Mouse (Mus musculus): ENCODE measurements around the gene Rdh8. TPM values are rescaled to one million over a fixed set of nuclear protein-coding genes. Genes with fewer than 3 reads are reported as not detected.
"Not testable (repeated sequence)": the region's sequence is repeated elsewhere in the genome, so short reads cannot be mapped to it uniquely, and the experiment has no call there.

Gene Rdh8
- total and polyA plus RNA-seq, 3 experiments: not detected

- Histone ChIP-seq H3K9ac (ENCODE audit: low read depth, low read length) (no peak overlapping the region), H3K36me3 (ENCODE audit: control insufficient read depth, insufficient read depth, low read length) (no peaks in the 10 kb centered on the region), H3K79me2 (replicated peaks; ENCODE audit: control insufficient read depth, insufficient read depth, low read length) (no peaks in the 10 kb centered on the region), H3K4me1 (ENCODE audit: control insufficient read depth, insufficient read depth, low read length) (no peaks in the 10 kb centered on the region; the same call in 1 of the 2 replicates), H3K4me3 (no peak overlapping the region), H3K27ac (no peak overlapping the region), H3K27me3 (ENCODE audit: control insufficient read depth, insufficient read depth, low read length) (0 out of 2 replicates have a peak, but pooled peaks cover 2% of the 10 kb centered on the region)
- TF ChIP-seq CTCF (IDR thresholded peaks at IDR 0.05) (no peak), EP300 (IDR thresholded peaks at IDR 0.05; ENCODE audit: insufficient read depth, low read depth, low read length) (no peak), POLR2A (IDR thresholded peaks at IDR 0.05; ENCODE audit: insufficient read depth, low read depth, low read length) (no peak)
- DNase-seq: no peak
- 96% methylated on average over 1 of the region's 1 CpGs for WGBS
- intact Hi-C loops (cut with DNase I): no loop called here
Observed at GRCm38 (mm10) chr9:20828127-20828526, 9.8 kb downstream of the Rdh8 start.

- H3K27ac ChIP-seq: no peak overlapping the region
- no peaks in the 10 kb centered on the region; the same call in 1 of the 2 replicates for H3K4me1 ChIP-seq (ENCODE audit: control insufficient read depth, insufficient read depth, low read length)
- H3K79me2 ChIP-seq (replicated peaks; ENCODE audit: control insufficient read depth, insufficient read depth, low read length): no peaks in the 10 kb centered on the region
- no peak overlapping the region for H3K4me3 ChIP-seq
- 0 out of 2 replicates have a peak, but pooled peaks cover 2% of the 10 kb centered on the region for H3K27me3 ChIP-seq (ENCODE audit: control insufficient read depth, insufficient read depth, low read length)
- no peaks in the 10 kb centered on the region for H3K36me3 ChIP-seq (ENCODE audit: control insufficient read depth, insufficient read depth, low read length)
- H3K9ac ChIP-seq (ENCODE audit: low read depth, low read length): no peak overlapping the region
- WGBS: 15% methylated on average over 19 of the region's 19 CpGs
- intact Hi-C loops (cut with DNase I): loop anchor here (1.0 to 5.0 kb wide), 4 partner anchors 26 to 169 kb away; no protein-coding TSS in a partner anchor
- peak; percentile 87 for TF ChIP-seq EP300 (IDR thresholded peaks at IDR 0.05; ENCODE audit: insufficient read depth, low read depth, low read length)
- TF ChIP-seq POLR2A (IDR thresholded peaks at IDR 0.05; ENCODE audit: insufficient read depth, low read depth, low read length): no peak
- peak; percentile 100; the same call in 1 of the 2 replicates for TF ChIP-seq CTCF (IDR thresholded peaks at IDR 0.05)
- peak; percentile 94 to 97 for DNase-seq
Observed at GRCm38 (mm10) chr9:20830901-20831643, 12.8 kb downstream of the Rdh8 start.

GRCm38 (mm10) chr9:20834881-20835280 lies 16.6 kb downstream of the Rdh8 start:
- no peak overlapping the region for H3K9ac ChIP-seq (ENCODE audit: low read depth, low read length)
- no peak overlapping the region for H3K4me3 ChIP-seq
- no peak overlapping the region for H3K27ac ChIP-seq
- H3K27me3 ChIP-seq (ENCODE audit: control insufficient read depth, insufficient read depth, low read length): no peaks in the 10 kb centered on the region
- intact Hi-C loops (cut with DNase I): loop anchor here (5.0 kb wide), 2 partner anchors 78 to 173 kb away; no protein-coding TSS in a partner anchor
- WGBS: 67% methylated on average over 1 of the region's 1 CpGs
- no peaks in the 10 kb centered on the region; the same call in 1 of the 2 replicates for H3K4me1 ChIP-seq (ENCODE audit: control insufficient read depth, insufficient read depth, low read length)
- H3K79me2 ChIP-seq (replicated peaks; ENCODE audit: control insufficient read depth, insufficient read depth, low read length): no peaks in the 10 kb centered on the region
- TF ChIP-seq CTCF (IDR thresholded peaks at IDR 0.05) (no peak), EP300 (IDR thresholded peaks at IDR 0.05; ENCODE audit: insufficient read depth, low read depth, low read length) (no peak), POLR2A (IDR thresholded peaks at IDR 0.05; ENCODE audit: insufficient read depth, low read depth, low read length) (no peak)
- H3K36me3 ChIP-seq (ENCODE audit: control insufficient read depth, insufficient read depth, low read length): no peaks in the 10 kb centered on the region
- DNase-seq: no peak

- WGBS: 83% methylated on average over 11 of the region's 11 CpGs
- H3K27me3 ChIP-seq (ENCODE audit: control insufficient read depth, insufficient read depth, low read length); H3K9ac ChIP-seq (ENCODE audit: low read depth, low read length); H3K79me2 ChIP-seq (replicated peaks; ENCODE audit: control insufficient read depth, insufficient read depth, low read length); H3K36me3 ChIP-seq (ENCODE audit: control insufficient read depth, insufficient read depth, low read length); intact Hi-C loops (cut with DNase I); DNase-seq; H3K27ac ChIP-seq; H3K4me1 ChIP-seq (ENCODE audit: control insufficient read depth, insufficient read depth, low read length); H3K4me3 ChIP-seq: not testable (repeated sequence)
Observed at GRCm38 (mm10) chr9:20835431-20835954, 17.2 kb downstream of the Rdh8 start.

GRCm38 (mm10) chr9:20837184-20837947 lies 19.1 kb downstream of the Rdh8 start:
- H3K4me1 ChIP-seq (ENCODE audit: control insufficient read depth, insufficient read depth, low read length): no peaks in the 10 kb centered on the region
- no peaks in the 10 kb centered on the region for H3K79me2 ChIP-seq (replicated peaks; ENCODE audit: control insufficient read depth, insufficient read depth, low read length)
- TF ChIP-seq POLR2A (IDR thresholded peaks at IDR 0.05; ENCODE audit: insufficient read depth, low read depth, low read length) (no peak), EP300 (IDR thresholded peaks at IDR 0.05; ENCODE audit: insufficient read depth, low read depth, low read length) (no peak), CTCF (IDR thresholded peaks at IDR 0.05) (no peak)
- no peaks in the 10 kb centered on the region for H3K27me3 ChIP-seq (ENCODE audit: control insufficient read depth, insufficient read depth, low read length)
- 75% methylated on average over 9 of the region's 9 CpGs for WGBS
- H3K4me3 ChIP-seq: no peak overlapping the region
- H3K27ac ChIP-seq: no peak overlapping the region
- H3K36me3 ChIP-seq (ENCODE audit: control insufficient read depth, insufficient read depth, low read length): no peaks in the 10 kb centered on the region
- intact Hi-C loops (cut with DNase I): no loop called here
- DNase-seq: no peak
- H3K9ac ChIP-seq (ENCODE audit: low read depth, low read length): no peak overlapping the region

All from heart, adult 2 months (tissue).